Mouse (Mus musculus) thymus, adult 2 months (tissue): ENCODE results near the gene Pip5k1b.
A peak's percentile ranks its signal among the peaks of the same experiment; 100 is the strongest.

Experiments
- CTCF ChIP-seq: fragments of 200-500 bp; IDR thresholded peaks from 2 replicates; pipeline ENCODE4 v1.5.1; 2012; ENCODE audit warnings: mild to moderate bottlenecking, control low read depth, low read length, moderate library complexity, borderline replicate concordance; ENCODE audit not compliant: control insufficient read depth, poor library complexity, insufficient read depth; ENCODE audit errors: extremely low read depth
- POLR2A ChIP-seq: fragments of 200-500 bp; IDR thresholded peaks from 2 replicates; pipeline ENCODE4 v1.6.1; 2012; ENCODE audit warnings: mild to moderate bottlenecking, low read length, control low read depth, moderate library complexity; ENCODE audit not compliant: control insufficient read depth, poor library complexity, insufficient read depth; ENCODE audit errors: extremely low read depth

DNA sequence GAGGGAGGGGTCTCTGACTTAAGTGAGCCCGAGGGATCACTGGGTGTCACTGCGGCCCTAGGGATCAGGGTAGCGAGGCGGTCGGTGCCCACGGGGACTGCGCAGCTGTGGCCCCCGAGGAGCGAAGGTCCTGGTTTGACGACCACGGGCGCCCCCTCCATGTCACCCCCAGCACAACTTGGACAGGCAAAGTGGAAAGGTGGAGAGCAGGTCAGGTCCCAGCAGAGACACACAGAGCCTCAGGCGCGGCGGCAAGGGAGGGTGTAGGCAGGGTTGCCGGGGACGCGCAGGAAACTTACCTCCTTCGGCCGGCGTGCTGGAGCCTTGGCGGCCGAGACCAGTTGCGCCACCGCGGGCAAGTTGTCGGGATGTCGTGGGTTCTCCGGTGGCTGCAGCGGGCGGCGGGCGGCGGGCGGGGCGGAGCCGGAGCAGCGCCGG, at the start of gene Pip5k1b:
- no peak for TF ChIP-seq POLR2A
- TF ChIP-seq CTCF = peak; percentile 44; the same call in 1 of the 2 replicates
